Mouse (Mus musculus): ENCODE data around the gene Lrrc4.

The Lrrc4 gene

DNA sequence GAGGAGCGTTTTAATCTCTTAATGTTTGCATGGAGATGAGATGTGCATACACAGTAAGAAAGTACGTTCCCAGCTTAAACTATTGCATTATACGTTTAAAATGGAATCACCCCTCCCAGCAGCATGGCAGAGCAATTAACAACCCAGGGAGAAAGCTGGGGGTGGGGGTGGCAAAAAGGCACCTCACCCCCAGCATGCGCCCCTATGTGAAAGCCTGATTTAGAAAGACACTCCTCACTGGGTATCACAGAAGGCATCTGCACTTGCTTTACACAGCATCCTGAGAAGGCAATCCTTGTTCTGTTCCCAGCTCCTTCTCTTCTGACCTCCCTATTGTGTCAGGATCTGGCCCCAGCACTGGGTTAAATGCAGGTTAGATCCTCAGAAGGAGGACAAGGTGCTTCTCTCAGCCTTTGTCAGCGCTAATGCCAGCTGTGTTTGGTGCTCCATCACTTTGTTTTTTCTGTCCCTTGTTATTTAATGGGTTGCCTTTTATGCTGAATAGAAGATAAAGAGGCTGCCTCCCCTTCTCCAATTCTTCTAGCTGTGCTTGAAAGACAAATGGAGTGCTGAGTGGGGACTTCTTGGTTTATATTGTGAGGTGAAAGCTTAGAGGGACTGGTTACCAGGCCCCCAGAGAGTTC, 69.3 kb downstream of the Lrrc4 start:
- DNase-seq: no peak

DNA sequence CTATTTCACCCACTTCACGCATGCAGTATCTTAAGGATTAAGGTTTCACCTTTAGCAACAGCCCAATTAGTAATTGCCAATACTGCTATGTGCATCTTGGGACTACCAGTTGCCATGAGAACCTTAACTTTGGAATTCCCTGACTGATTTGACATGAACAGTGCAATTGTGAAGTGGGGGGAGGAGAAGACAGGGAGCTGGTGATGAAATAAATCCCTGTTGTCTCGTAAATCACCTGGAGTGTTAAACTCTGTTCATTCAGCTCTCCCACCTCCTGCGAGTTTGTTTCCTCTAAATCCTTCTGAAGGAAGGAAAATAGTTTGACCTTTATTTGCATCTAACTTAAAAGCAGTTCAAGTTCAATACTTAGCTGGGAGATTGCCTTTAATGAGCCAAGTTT, 69.8 kb downstream of the Lrrc4 start:
- no peak for DNase-seq

DNA sequence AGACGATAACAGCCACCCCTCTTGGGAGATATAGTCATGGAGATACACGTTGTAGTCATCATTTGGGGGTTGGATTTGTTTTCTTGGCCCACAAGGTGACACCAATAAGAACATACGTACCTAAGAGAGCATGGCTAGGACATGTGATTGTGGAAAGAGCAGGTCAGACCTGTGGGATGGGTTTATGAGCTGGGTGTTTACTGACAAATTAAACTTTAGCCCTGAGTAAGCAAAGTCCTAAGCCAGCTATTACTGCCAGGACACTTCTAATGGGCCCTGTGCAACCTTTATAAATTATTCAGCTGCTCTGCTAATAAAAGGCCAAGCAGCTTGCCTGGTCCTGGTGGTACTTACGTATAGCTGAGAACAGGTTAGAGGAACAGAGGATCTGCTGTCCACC, 73.3 kb downstream of the Lrrc4 start:
- no peak for DNase-seq

- DNase-seq: peak; percentile 36 to 46
Observed at GRCm38 (mm10) chr6:28756306-28757018, 75.1 kb downstream of the Lrrc4 start.

DNA sequence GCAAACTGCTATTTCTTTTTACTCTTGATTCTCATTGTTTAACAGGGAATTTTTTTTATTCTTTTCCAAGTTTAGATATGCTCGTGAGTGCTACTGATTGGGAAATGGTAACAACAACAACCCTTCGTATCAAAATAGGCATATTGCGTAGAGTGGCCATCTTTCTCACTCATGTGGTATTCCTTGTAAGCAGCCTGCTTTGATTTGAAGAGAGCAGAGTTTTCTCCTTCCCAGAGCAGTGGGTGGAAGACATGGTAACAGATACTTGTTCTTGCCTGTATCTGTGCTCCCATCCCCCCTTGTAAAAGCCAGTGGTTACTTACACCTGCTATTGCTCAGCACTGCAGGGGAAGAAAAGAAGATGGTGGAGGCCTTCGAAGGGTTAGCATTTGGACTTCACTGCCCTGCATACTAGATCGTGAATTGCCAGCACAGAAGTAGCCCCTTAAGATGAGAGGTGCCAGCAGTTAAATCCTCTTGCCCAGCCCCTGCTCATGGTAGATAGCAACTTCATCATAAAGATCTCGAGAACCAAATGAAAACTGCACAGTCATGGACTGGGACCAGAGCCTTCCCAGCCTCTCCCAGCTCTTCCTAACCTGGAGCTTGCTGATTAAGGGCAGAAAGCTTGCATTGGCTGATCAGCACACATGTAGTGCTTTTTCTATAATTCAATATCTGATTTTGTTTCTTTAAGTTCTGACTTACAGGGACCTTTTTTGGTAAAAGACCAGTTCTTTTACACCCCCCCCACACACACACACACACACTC, 77.2 kb downstream of the Lrrc4 start:
- no peak for DNase-seq

GRCm38 (mm10) chr6:28753681-28754080, 77.9 kb downstream of the Lrrc4 start:
- DNase-seq: no peak

DNA sequence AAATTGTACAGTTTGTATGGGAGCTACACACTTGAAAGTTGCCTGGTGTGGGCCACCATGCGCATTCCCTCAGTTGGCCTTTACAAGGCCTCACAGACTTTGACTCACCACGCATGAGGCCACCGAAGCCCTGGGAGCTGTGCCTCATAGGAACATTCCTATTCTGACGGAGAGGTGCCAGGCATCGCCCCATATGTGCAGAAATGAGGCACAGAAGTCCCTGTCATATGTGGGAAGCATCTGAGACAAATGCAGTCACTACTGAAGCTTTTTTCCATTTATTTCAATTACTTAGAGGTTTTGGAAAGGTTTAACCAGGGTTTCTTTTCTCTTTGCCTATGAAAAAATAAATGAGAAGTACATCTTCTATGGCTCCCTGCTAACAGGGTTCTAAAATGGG, 78.3 kb downstream of the Lrrc4 start:
- peak in 1 of 2 experiments; percentile 21 for DNase-seq

DNA sequence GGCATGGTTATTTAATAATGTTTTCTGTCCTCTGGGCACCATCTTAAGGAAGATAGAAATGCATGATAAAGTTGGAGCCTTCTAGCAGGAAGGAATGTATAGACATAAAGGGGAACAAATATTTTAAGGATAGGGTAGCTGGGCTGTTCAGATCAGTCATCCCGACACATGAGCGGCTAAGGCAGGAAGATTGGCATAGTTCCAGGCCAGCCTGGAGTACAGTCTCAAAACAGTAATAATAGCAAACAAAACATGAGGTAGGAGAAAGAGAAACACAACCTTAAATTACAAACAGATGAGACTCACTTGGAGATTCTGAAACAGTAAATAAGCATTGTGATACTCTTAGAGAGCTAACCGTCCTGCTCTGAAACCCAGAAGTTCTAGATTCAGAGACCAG, 80.4 kb downstream of the Lrrc4 start:
- peak in 1 of 2 experiments; percentile 24 for DNase-seq

DNA sequence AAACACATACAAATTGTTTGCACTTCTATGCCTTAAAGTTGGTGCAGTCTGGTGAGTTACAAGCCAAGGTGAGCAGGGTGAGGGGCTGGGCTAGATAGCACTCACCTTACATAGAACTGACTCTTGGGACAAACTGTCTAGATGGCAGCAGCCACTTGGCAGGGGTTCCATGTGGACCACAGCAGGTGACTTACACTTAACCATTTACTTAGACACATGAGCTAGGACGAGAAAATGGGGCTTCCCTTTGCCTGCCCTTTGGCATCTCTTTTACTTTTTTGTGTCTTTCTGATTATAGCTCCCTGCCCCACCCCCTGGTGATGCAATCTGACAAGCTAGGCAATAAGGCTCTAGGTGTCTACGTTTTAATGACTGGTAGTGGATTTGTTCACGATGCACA, 82.3 kb downstream of the Lrrc4 start:
- no peak for DNase-seq

GRCm38 (mm10) chr6:28747931-28748670, 83.4 kb downstream of the Lrrc4 start:
- peak; percentile 81 to 84 for DNase-seq

- no peak for DNase-seq
Observed at GRCm38 (mm10) chr6:28747025-28747424, 84.5 kb downstream of the Lrrc4 start.

DNA sequence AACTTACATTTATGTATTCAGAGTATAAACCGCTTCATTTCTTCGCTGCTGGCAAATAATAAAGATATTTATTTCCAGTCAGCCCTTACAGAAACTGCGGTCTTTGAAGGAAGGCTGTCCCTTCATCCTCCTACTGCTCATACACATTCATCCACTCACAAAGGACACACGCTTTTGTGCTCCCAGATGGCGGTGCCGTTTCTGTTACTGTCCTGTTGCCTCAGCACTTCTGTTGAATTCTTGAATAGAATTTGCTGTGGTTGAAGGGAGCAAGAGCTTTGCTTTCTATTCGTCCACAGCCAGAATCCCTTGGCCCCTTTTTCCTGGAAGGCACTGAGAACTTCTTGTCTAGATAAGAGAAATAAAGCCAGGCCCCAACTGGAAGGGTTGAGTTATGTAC, 85.7 kb downstream of the Lrrc4 start:
- no peak for DNase-seq

DNA sequence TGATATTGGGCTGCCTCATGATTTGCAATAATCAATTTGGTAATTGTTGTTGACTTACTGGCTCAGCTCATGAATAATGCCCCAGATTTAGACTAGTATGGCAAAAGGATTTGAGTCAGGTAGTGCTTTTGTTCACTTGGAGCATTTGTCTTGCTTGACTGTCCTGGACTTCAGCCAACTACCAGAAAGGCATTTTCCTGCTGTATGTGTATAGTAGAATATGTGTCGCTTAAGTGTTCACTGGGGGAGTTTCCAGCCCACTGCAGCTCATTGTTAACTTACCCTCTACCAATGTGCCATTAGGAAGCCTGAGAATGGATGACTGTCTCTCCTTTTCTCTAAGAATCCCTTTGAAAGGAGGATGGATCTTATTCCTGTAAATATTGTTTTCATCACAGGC, 88.0 kb downstream of the Lrrc4 start:
- no peak for DNase-seq

DNA sequence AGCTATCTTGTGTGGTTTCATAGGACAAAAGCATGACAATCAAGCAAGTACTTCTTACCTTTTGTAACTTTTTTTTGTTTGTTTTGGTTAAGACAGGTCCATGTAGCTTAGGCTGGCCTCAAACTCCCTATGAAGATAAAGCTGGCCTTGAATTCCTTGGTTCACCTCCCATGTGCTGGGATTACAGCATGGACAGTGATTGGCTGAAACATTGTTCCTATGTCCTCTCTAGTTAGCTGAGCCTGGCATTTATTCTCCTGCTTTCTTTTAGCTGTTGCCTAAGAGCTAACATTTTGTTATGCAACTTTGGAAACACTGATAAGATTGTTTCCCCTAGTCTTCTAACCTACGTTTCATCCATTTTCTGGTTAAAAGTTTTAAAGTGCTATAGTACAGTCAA, 93.9 kb downstream of the Lrrc4 start:
- DNase-seq: no peak

DNA sequence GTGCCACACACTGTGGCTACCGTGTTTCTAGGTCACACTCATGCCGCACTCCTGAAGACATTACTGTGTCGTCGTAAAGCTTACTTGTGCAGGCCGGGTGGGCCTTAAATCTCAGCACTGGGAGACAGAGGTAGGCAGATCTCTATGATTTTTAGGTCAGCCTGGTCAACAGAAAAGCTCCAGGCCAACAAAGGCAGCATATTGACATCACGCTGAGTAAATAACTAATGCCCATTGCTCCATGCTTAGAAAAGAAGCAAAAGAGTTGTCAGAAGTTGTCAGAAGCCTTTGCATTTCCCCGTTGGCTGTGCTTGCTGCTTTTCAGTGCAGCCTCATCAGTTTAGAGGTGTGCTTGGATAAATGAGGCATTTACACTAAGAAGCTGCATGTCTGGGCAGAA, 94.9 kb downstream of the Lrrc4 start:
- DNase-seq: no peak

DNA sequence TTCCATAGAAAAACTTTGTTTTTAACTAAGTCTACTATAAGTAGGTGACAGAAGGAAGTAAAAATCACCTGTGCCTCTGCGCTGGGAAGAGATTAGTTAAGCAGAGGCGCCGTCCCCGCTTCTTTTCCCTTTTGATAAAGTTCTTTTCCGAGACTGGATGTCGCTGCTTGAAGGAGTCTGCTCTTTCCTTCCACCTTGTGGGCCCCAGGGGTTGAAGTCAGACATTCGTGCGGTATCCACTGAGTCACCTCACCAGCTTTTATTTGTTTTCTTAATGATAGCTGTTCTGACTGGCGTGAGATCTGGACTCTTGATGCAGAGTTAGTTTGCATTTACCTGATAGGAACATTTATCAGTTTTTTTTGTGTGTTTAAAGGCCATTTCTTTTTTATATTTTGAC, 96.4 kb downstream of the Lrrc4 start:
- no peak for DNase-seq

- DNase-seq: no peak
Observed at GRCm38 (mm10) chr6:28733884-28734647, 97.5 kb downstream of the Lrrc4 start.

DNA sequence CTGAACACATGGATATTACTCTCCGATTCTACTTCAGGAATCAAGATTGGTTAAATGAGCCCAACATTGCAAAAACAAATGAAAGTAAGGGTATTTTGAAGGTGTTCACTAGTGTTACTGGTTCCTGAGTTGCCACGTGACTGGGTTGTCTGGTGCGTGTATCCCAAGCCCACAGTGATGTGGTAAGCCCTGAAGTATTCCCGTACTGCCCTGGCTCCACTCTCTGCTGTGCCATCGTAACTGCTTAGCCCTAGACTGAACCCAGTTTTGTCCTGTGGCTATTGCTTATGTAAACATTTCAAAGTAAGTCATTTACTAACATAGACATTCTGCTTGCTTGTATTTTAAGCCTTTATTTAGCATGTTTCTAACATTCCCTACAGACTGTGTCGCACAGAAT, 100.3 kb downstream of the Lrrc4 start:
- no peak for DNase-seq

- DNase-seq: no peak
Observed at GRCm38 (mm10) chr6:28729649-28730048, 101.9 kb downstream of the Lrrc4 start.

GRCm38 (mm10) chr6:28729236-28729635, 102.3 kb downstream of the Lrrc4 start:
- DNase-seq: no peak

DNA sequence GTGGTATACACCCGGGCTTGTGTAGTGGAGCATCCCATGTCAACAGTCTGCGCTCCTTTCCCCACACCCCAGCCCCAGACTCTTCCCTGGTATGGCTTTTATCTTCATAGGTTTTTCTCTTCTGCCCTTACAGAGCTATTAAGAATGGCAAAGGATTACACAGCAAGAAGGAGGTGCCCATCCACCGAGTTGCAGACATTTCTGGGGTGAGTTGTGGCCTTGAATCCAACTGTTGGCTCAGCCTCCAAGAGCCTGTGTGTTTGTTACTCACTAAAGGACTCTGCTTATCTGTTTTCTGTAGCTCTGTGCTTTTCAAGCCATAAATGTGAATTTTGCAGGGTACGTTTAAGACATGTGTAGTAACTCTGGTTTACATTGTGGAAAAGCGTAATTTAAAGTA, 106.8 kb downstream of the Lrrc4 start:
- DNase-seq: no peak

- DNase-seq: no peak
Observed at GRCm38 (mm10) chr6:28723059-28723458, 108.5 kb downstream of the Lrrc4 start.

Measured in cerebellum, adult 18-20 months (tissue).